Mouse (Mus musculus) central nervous system, embryonic 11.5 days (tissue): ENCODE results near the gene Fam187b. TPM values are rescaled to one million over a fixed set of nuclear protein-coding genes. Genes with fewer than 3 reads are reported as not detected.

Experiments
- polyA plus RNA-seq: library from polyadenylated mRNA; depleted of rRNA; stranded (reverse); fragments of >200 nt; gene quantifications from 2 replicates; pipeline ENCODE4 v1.2.3, GENCODE M21; 2012; rRNA removed

The Fam187b gene
- polyA plus RNA-seq = 0.60 and 0.68 TPM in 2 replicates

GRCm38 (mm10) chr7:30973501-30974289, at the start of gene Fam187b:
TSS of gene Fam187b (plus strand) at chr7:30973790.

GRCm38 (mm10) chr7:30924581-30924980, 49.0 kb upstream of the Fam187b start, which contains the start of gene Hamp2:
TSS of gene Hamp2 (minus strand) at chr7:30924681.

GRCm38 (mm10) chr7:30943909-30944635, 29.5 kb upstream of the Fam187b start, which contains the start of gene Hamp:
TSS of gene Hamp (minus strand) at chr7:30944032.

GRCm38 (mm10) chr7:30956756-30957366, 16.7 kb upstream of the Fam187b start, which contains the start of gene Usf2:
TSS of gene Usf2 (minus strand) at chr7:30956803.

GRCm38 (mm10) chr7:30973251-30973500, 414 bp upstream of the Fam187b start, which contains the start of gene Lsr:
TSS of gene Lsr (minus strand) at chr7:30973464.

Other genes starting within 250 kb of the Fam187b start
- 66.3 and 120 TPM in 2 replicates for gene Tmem147, start 244.2 kb upstream of the Fam187b start, polyA plus RNA-seq
- 0.16 TPM in 1 of 2 replicates, not detected in the other for gene Gapdhs, start 230.1 kb upstream of the Fam187b start, polyA plus RNA-seq
- gene Sbsn, start 222.3 kb upstream of the Fam187b start, polyA plus RNA-seq = 5.4 and 6.3 TPM in 2 replicates
- 0.06 and 0.15 TPM in 2 replicates for gene Dmkn, start 210.0 kb upstream of the Fam187b start, polyA plus RNA-seq
- gene Krtdap, start 185.9 kb upstream of the Fam187b start, polyA plus RNA-seq = not detected in 2 replicates
- 0.05 and 0.21 TPM in 2 replicates for gene Ffar2, start 150.0 kb upstream of the Fam187b start, polyA plus RNA-seq
- 0.05 TPM in 1 of 2 replicates, not detected in the other for gene Ffar3, start 117.6 kb upstream of the Fam187b start, polyA plus RNA-seq
- 0.02 TPM in 1 of 2 replicates, not detected in the other for gene Ffar1, start 112.2 kb upstream of the Fam187b start, polyA plus RNA-seq
- 0.01 and 0.05 TPM in 2 replicates for gene Cd22, start 93.4 kb upstream of the Fam187b start, polyA plus RNA-seq
- gene Mag, start 58.9 kb upstream of the Fam187b start, polyA plus RNA-seq = 0.26 and 0.46 TPM in 2 replicates
- not detected in 2 replicates for gene Hamp2, start 49.1 kb upstream of the Fam187b start, polyA plus RNA-seq
- not detected in 2 replicates for gene Hamp, start 29.8 kb upstream of the Fam187b start, polyA plus RNA-seq
- 97.2 and 156 TPM in 2 replicates for gene Usf2, start 17.0 kb upstream of the Fam187b start, polyA plus RNA-seq
- 15.1 and 19.4 TPM in 2 replicates for gene Lsr, start 326 bp upstream of the Fam187b start, polyA plus RNA-seq
- gene Fxyd5, start 68.7 kb downstream of the Fam187b start, polyA plus RNA-seq = 5.5 and 7.8 TPM in 2 replicates
- gene Fxyd7, start 77.7 kb downstream of the Fam187b start, polyA plus RNA-seq = 5.0 and 10.5 TPM in 2 replicates
- gene Fxyd1, start 83.4 kb downstream of the Fam187b start, polyA plus RNA-seq = 8.6 and 18.0 TPM in 2 replicates
- 1.8 and 3.3 TPM in 2 replicates for gene Lgi4, start 85.6 kb downstream of the Fam187b start, polyA plus RNA-seq
- gene Fxyd3, start 102.9 kb downstream of the Fam187b start, polyA plus RNA-seq = 0.89 and 4.8 TPM in 2 replicates
- 3.0 and 3.2 TPM in 2 replicates for gene Hpn, start 141.5 kb downstream of the Fam187b start, polyA plus RNA-seq
- gene Scn1b, start 153.2 kb downstream of the Fam187b start, polyA plus RNA-seq = 1.2 and 2.5 TPM in 2 replicates
- 209 and 271 TPM in 2 replicates for gene Gramd1a, start 182.1 kb downstream of the Fam187b start, polyA plus RNA-seq